Mouse (Mus musculus): ENCODE measurements around the gene Styk1. TPM values are rescaled to one million over a fixed set of nuclear protein-coding genes. Genes with fewer than 3 reads are reported as not detected.

Styk1 gene
- polyA plus RNA-seq, 1 experiment: 0.86 TPM

GRCm38 (mm10) chr6:131382984-131383337, 29.6 kb upstream of the Styk1 start:
- Histone ChIP-seq H3K4me3 (ENCODE audit: control insufficient read depth, insufficient read depth, low read length) (no peak overlapping the region), H3K36me3 (ENCODE audit: control insufficient read depth, insufficient read depth, low read length) (no peaks in the 10 kb centered on the region), H3K27me3 (ENCODE audit: control insufficient read depth, insufficient read depth, low read length) (no peaks in the 10 kb centered on the region), H3K4me1 (replicated peaks; ENCODE audit: control insufficient read depth, insufficient read depth, low read length) (peaks cover 12% of the 10 kb centered on the region), H3K27ac (ENCODE audit: control insufficient read depth, insufficient read depth, low read length) (no peak overlapping the region)
- TF ChIP-seq CTCF (IDR thresholded peaks at IDR 0.05; ENCODE audit: borderline replicate concordance, control insufficient read depth, extremely low read depth, insufficient read depth, low read length, poor library complexity): no peak
- TF ChIP-seq POLR2A (IDR thresholded peaks at IDR 0.05; ENCODE audit: control insufficient read depth, extremely low read depth, insufficient read depth, low read length, poor library complexity): no peak
- DNase-seq: no peak
- WGBS: 81% methylated on average over 3 of the region's 3 CpGs

- H3K36me3 ChIP-seq (ENCODE audit: control insufficient read depth, insufficient read depth, low read length): no peaks in the 10 kb centered on the region
- DNase-seq: no peak
- H3K4me3 ChIP-seq (ENCODE audit: control insufficient read depth, insufficient read depth, low read length): no peak overlapping the region
- no peak overlapping the region for H3K27ac ChIP-seq (ENCODE audit: control insufficient read depth, insufficient read depth, low read length)
- WGBS: 79% methylated on average over 14 of the region's 14 CpGs
- TF ChIP-seq POLR2A (IDR thresholded peaks at IDR 0.05; ENCODE audit: control insufficient read depth, extremely low read depth, insufficient read depth, low read length, poor library complexity): no peak
- TF ChIP-seq CTCF (IDR thresholded peaks at IDR 0.05; ENCODE audit: borderline replicate concordance, control insufficient read depth, extremely low read depth, insufficient read depth, low read length, poor library complexity): no peak
- no peaks in the 10 kb centered on the region for H3K27me3 ChIP-seq (ENCODE audit: control insufficient read depth, insufficient read depth, low read length)
- peaks cover 7% of the 10 kb centered on the region for H3K4me1 ChIP-seq (replicated peaks; ENCODE audit: control insufficient read depth, insufficient read depth, low read length)
Measured at GRCm38 (mm10) chr6:131382232-131382983, 29.0 kb upstream of the Styk1 start.

- WGBS: 96% methylated on average over 18 of the region's 18 CpGs
- Histone ChIP-seq H3K27ac (ENCODE audit: control insufficient read depth, insufficient read depth, low read length) (no peak overlapping the region), H3K27me3 (ENCODE audit: control insufficient read depth, insufficient read depth, low read length) (no peaks in the 10 kb centered on the region), H3K4me3 (ENCODE audit: control insufficient read depth, insufficient read depth, low read length) (no peak overlapping the region), H3K36me3 (ENCODE audit: control insufficient read depth, insufficient read depth, low read length) (no peaks in the 10 kb centered on the region), H3K4me1 (replicated peaks; ENCODE audit: control insufficient read depth, insufficient read depth, low read length) (no peaks in the 10 kb centered on the region)
- no peak for DNase-seq
- TF ChIP-seq CTCF (IDR thresholded peaks at IDR 0.05; ENCODE audit: borderline replicate concordance, control insufficient read depth, extremely low read depth, insufficient read depth, low read length, poor library complexity) (no peak), POLR2A (IDR thresholded peaks at IDR 0.05; ENCODE audit: control insufficient read depth, extremely low read depth, insufficient read depth, low read length, poor library complexity) (no peak)
Measured at GRCm38 (mm10) chr6:131378858-131379428, 25.5 kb upstream of the Styk1 start.

- Histone ChIP-seq H3K27me3 (ENCODE audit: control insufficient read depth, insufficient read depth, low read length) (no peaks in the 10 kb centered on the region), H3K36me3 (ENCODE audit: control insufficient read depth, insufficient read depth, low read length) (no peaks in the 10 kb centered on the region), H3K4me3 (ENCODE audit: control insufficient read depth, insufficient read depth, low read length) (no peak overlapping the region), H3K27ac (ENCODE audit: control insufficient read depth, insufficient read depth, low read length) (no peak overlapping the region), H3K4me1 (replicated peaks; ENCODE audit: control insufficient read depth, insufficient read depth, low read length) (no peaks in the 10 kb centered on the region)
- TF ChIP-seq POLR2A (IDR thresholded peaks at IDR 0.05; ENCODE audit: control insufficient read depth, extremely low read depth, insufficient read depth, low read length, poor library complexity): no peak
- no peak for TF ChIP-seq CTCF (IDR thresholded peaks at IDR 0.05; ENCODE audit: borderline replicate concordance, control insufficient read depth, extremely low read depth, insufficient read depth, low read length, poor library complexity)
- WGBS: 97% methylated on average over 5 of the region's 5 CpGs
- DNase-seq: no peak
Measured at GRCm38 (mm10) chr6:131377378-131377777, 24.0 kb upstream of the Styk1 start.

GRCm38 (mm10) chr6:131374594-131375340, 21.4 kb upstream of the Styk1 start:
- no peak overlapping the region for H3K27ac ChIP-seq (ENCODE audit: control insufficient read depth, insufficient read depth, low read length)
- DNase-seq: no peak

GRCm38 (mm10) chr6:131373160-131373559, 19.8 kb upstream of the Styk1 start:
- Histone ChIP-seq H3K4me1 (replicated peaks; ENCODE audit: control insufficient read depth, insufficient read depth, low read length) (no peaks in the 10 kb centered on the region), H3K27me3 (ENCODE audit: control insufficient read depth, insufficient read depth, low read length) (no peaks in the 10 kb centered on the region), H3K4me3 (ENCODE audit: control insufficient read depth, insufficient read depth, low read length) (no peak overlapping the region), H3K27ac (ENCODE audit: control insufficient read depth, insufficient read depth, low read length) (no peak overlapping the region), H3K36me3 (ENCODE audit: control insufficient read depth, insufficient read depth, low read length) (no peaks in the 10 kb centered on the region)
- DNase-seq: no peak
- 34% methylated on average over 5 of the region's 5 CpGs for WGBS
- TF ChIP-seq CTCF (IDR thresholded peaks at IDR 0.05; ENCODE audit: borderline replicate concordance, control insufficient read depth, extremely low read depth, insufficient read depth, low read length, poor library complexity): no peak
- TF ChIP-seq POLR2A (IDR thresholded peaks at IDR 0.05; ENCODE audit: control insufficient read depth, extremely low read depth, insufficient read depth, low read length, poor library complexity): no peak

More at GRCm38 (mm10) chr6:131374594-131375340, 21.4 kb upstream of the Styk1 start:
- TF ChIP-seq POLR2A (IDR thresholded peaks at IDR 0.05; ENCODE audit: control insufficient read depth, extremely low read depth, insufficient read depth, low read length, poor library complexity) (no peak), CTCF (IDR thresholded peaks at IDR 0.05; ENCODE audit: borderline replicate concordance, control insufficient read depth, extremely low read depth, insufficient read depth, low read length, poor library complexity) (no peak)
- H3K4me1 ChIP-seq (replicated peaks; ENCODE audit: control insufficient read depth, insufficient read depth, low read length): no peaks in the 10 kb centered on the region
- H3K27me3 ChIP-seq (ENCODE audit: control insufficient read depth, insufficient read depth, low read length): no peaks in the 10 kb centered on the region
- WGBS: 92% methylated on average over 13 of the region's 13 CpGs
- no peaks in the 10 kb centered on the region for H3K36me3 ChIP-seq (ENCODE audit: control insufficient read depth, insufficient read depth, low read length)
- no peak overlapping the region for H3K4me3 ChIP-seq (ENCODE audit: control insufficient read depth, insufficient read depth, low read length)

All from thymus, adult 2 months (tissue).